Mouse (Mus musculus) bone marrow, adult 2 months (tissue): Measurements from ENCODE around the gene Dcaf1. TPM values are rescaled to one million over a fixed set of nuclear protein-coding genes. Genes with fewer than 3 reads are reported as not detected.

ENCODE experiments used
- H3K27ac ChIP-seq: fragments of 200-500 bp; 2 replicates; pipeline ENCODE4 v1.5.1; 2012; ENCODE audit warnings: low read depth, mild to moderate bottlenecking, control low read depth, inconsistent platforms, low read length; ENCODE audit not compliant: control insufficient read depth, poor library complexity, insufficient read depth
- H3K4me1 ChIP-seq: fragments of 200-500 bp; 2 replicates; pipeline ENCODE4 v1.6.1; 2011; ENCODE audit warnings: low read length; ENCODE audit not compliant: control insufficient read depth, insufficient read depth
- H3K4me3 ChIP-seq: fragments of 200-500 bp; replicated peaks from 2 replicates; pipeline ENCODE3; 2011; ENCODE audit warnings: mild to moderate bottlenecking, low read depth, low read length, control low read depth; ENCODE audit not compliant: control insufficient read depth
- CTCF ChIP-seq: fragments of 200-500 bp; IDR thresholded peaks from 2 replicates; pipeline ENCODE4 v1.5.1; 2011; ENCODE audit warnings: low read length, control low read depth; ENCODE audit not compliant: control insufficient read depth, insufficient read depth
- POLR2A ChIP-seq: fragments of 200-500 bp; IDR thresholded peaks from 2 replicates; pipeline ENCODE4 v1.6.1; 2011; ENCODE audit warnings: low read depth, mild to moderate bottlenecking, control low read depth, low read length, borderline replicate concordance; ENCODE audit not compliant: control insufficient read depth
- WGBS: fragments of 180-500 bp; shearing (Covaris S2); methylation state at CpG from one replicate; pipeline ENCODE4 v1.1.7; 2018; 5-methylcytosine and 5-hydroxymethylcytosine counted together
- polyA plus RNA-seq: library from polyadenylated mRNA; stranded (reverse); fragments of >200 nt; gene quantifications from 2 replicates; pipeline ENCODE4 v1.2.4, GENCODE M21; 2011; ENCODE audit warnings: low replicate concordance; ENCODE audit not compliant: missing spikeins, insufficient read depth, insufficient read length

The Dcaf1 gene
- polyA plus RNA-seq, 1 experiment, result 21.5 TPM

DNA sequence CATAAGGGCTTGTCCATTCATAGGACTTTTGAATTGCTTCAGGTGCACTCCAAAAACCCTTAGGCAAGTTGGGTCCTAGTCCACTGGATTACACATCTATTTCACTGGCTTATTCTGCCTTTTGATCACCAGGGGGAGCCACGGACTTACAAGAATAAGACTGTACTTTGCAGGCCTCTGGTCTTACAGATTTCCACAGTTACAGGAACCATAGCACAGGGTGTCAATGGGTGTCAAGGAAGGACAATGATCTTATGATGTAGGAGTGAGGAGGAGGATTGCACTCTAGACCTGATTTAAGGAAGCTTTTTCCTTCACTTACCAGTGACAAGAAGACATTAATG, 82.1 kb downstream of the Dcaf1 start:
- H3K4me1 ChIP-seq, result no peaks in the 10 kb centered on the region; the same call in none of the 2 replicates
- H3K27ac ChIP-seq, result no peak overlapping the region
- no peak overlapping the region for H3K4me3 ChIP-seq
- WGBS, result 3% methylated on average over 1 of the region's 1 CpGs
- TF ChIP-seq POLR2A, result no peak
- TF ChIP-seq CTCF, result no peak

- Histone ChIP-seq H3K4me1 (peaks cover 1% of the 10 kb centered on the region), H3K27ac (no peak overlapping the region), H3K4me3 (no peak overlapping the region)
- WGBS, result 89% methylated on average over 8 of the region's 8 CpGs
- TF ChIP-seq POLR2A (no peak), CTCF (no peak)
Observed at GRCm38 (mm10) chr9:106906597-106906996, 84.9 kb downstream of the Dcaf1 start.

DNA sequence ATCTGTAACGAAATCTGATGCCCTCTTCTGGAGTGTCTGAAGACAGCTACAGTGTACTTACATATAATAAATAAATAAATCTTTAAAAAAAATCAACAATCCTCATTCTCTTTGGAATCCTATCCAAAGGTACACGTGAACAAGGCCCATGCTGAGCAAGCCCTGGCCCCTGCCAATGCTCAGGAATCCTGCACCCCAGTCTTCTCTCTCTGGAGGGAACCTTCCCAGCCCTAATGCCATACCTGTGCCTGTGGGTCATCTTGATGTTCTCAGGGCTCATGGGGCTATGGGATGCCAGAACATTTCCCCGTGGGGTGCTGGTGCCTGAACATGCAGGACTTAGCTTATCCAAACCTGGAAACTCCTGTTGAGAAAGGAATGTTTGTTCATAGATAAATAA, 86.5 kb downstream of the Dcaf1 start:
- H3K27ac ChIP-seq, result no peak overlapping the region
- 78% methylated on average over 3 of the region's 3 CpGs for WGBS

DNA sequence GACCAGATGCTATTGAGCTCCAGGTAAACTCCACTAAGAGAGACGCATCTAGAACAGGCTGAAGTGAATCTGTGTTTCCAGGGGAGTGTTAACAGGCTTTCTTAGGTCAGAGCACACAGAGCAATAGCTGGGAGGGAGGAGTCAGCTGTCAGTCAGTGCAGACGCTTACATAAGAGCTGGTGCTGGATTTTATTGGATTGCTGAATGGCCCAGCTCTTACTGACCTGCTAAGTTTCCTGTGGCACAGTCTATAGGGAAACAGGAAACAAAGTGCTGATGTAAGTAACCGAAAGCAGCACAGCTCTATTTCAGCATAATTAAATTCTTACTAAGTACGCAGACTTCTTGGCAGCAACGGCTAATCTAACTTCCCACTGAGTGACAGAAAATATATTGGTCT, 87.0 kb downstream of the Dcaf1 start:
- Histone ChIP-seq H3K4me3 (no peak overlapping the region), H3K4me1 (peaks cover 1% of the 10 kb centered on the region; the same call in 1 of the 2 replicates), H3K27ac (no peak overlapping the region)
- WGBS, result 4% methylated on average over 5 of the region's 5 CpGs
- TF ChIP-seq POLR2A (no peak), CTCF (no peak)

More for the DNA sequence above, 86.5 kb downstream of the Dcaf1 start:
- no peak overlapping the region for H3K4me3 ChIP-seq
- TF ChIP-seq POLR2A, result no peak
- TF ChIP-seq CTCF, result no peak
- H3K4me1 ChIP-seq, result peaks cover 1% of the 10 kb centered on the region; the same call in 1 of the 2 replicates

DNA sequence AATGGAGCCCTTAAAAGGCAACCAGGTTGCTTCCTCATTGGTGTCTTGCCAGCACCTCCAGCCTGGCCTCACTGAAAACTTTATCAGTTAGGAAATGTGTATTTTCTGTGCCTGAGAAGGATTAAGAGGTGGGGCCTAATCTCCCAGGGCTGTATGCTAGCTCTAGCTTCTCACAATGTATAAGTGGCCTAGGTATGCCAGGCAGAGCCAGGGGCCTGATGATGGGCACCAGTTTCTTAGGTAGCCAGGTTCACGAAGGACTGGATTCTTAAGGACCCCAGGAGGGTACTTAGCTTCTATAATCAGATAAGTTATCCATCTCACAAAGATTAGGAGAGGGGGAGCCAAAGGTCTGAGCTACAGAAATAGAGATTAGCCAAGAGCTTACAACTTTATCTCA, 90.0 kb downstream of the Dcaf1 start:
- WGBS, result 65% methylated on average over 1 of the region's 1 CpGs
- no peak overlapping the region for H3K27ac ChIP-seq

GRCm38 (mm10) chr9:106913759-106914158, 92.1 kb downstream of the Dcaf1 start:
- H3K4me3 ChIP-seq, result no peak overlapping the region
- TF ChIP-seq CTCF (no peak), POLR2A (no peak)
- H3K4me1 ChIP-seq, result peaks cover 1% of the 10 kb centered on the region; the same call in 1 of the 2 replicates
- WGBS, result 11% methylated on average over 1 of the region's 1 CpGs
- H3K27ac ChIP-seq, result no peak overlapping the region

More for the DNA sequence above, 90.0 kb downstream of the Dcaf1 start:
- Histone ChIP-seq H3K4me1 (peaks cover 1% of the 10 kb centered on the region; the same call in 1 of the 2 replicates), H3K4me3 (no peak overlapping the region)
- TF ChIP-seq POLR2A, result no peak
- no peak for TF ChIP-seq CTCF

DNA sequence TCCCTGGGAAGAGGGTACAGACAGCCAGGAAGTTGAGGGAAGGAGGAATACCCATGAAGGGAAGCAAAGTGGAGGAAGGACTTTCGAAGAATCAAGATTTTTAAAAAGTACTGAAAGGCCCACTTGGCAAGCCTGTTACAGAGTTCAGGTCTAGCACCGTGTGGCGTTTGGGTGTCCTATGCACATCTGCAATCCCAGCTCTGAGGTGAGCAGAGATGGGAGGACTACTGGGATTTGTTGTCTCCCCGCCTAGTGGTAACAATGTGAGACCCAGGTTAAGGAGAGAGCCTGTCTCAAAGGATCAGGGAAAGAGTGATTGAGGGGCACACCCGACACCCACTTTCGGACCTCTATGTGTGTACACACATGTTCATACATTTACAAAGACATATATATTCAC, 93.2 kb downstream of the Dcaf1 start:
- Histone ChIP-seq H3K27ac (no peak overlapping the region), H3K4me1 (no peaks in the 10 kb centered on the region), H3K4me3 (no peak overlapping the region)
- 82% methylated on average over 6 of the region's 6 CpGs for WGBS
- TF ChIP-seq POLR2A (no peak), CTCF (no peak)

Other genes starting within 250 kb of the Dcaf1 start
- gene Iqcf6, start 195.3 kb upstream of the Dcaf1 start, polyA plus RNA-seq, result not detected in 2 replicates
- not detected in 2 replicates for gene Grm2, start 165.8 kb upstream of the Dcaf1 start, polyA plus RNA-seq
- 8.8 and 12.5 TPM in 2 replicates for gene Tex264, start 135.9 kb upstream of the Dcaf1 start, polyA plus RNA-seq
- 4.4 and 11.9 TPM in 2 replicates for gene Rad54l2, start 32.7 kb upstream of the Dcaf1 start, polyA plus RNA-seq
- gene Rbm15b, start 65.6 kb downstream of the Dcaf1 start, polyA plus RNA-seq, result 7.3 and 11.5 TPM in 2 replicates
- gene Manf, start 70.1 kb downstream of the Dcaf1 start, polyA plus RNA-seq, result 79.1 and 100 TPM in 2 replicates